Mouse (Mus musculus) hindbrain, embryonic 10.5 days (tissue): ENCODE measurements at regions not wholly inside any gene's neighbourhood (a gene's known extent, or its start where the extent isn't known, plus 50 kb on each side); places are given as distances from the start of the nearest gene placed in this dataset.

ENCODE experiments used
- DNase-seq: peaks from one replicate; pipeline ENCODE4 v3.0.0-alpha.2; 2017; ENCODE audit warnings: low spot score
- H3K27ac ChIP-seq: fragments of 300-500 bp; sonication (generic); 2 replicates; pipeline ENCODE4 v1.5.1; 2016; ENCODE audit warnings: mild to moderate bottlenecking, moderate library complexity
- H3K27me3 ChIP-seq: fragments of 300-500 bp; sonication (generic); 2 replicates; pipeline ENCODE4 v1.6.1; 2016; ENCODE audit warnings: mild to moderate bottlenecking; ENCODE audit not compliant: poor library complexity, insufficient read depth, severe bottlenecking
- H3K36me3 ChIP-seq: fragments of 300-500 bp; sonication (generic); 2 replicates; pipeline ENCODE4 v1.6.1; 2016; ENCODE audit warnings: mild to moderate bottlenecking, moderate library complexity
- H3K4me1 ChIP-seq: fragments of 300-500 bp; sonication (generic); replicated peaks from 2 replicates; pipeline ENCODE4 v1.6.1; 2016; ENCODE audit warnings: mild to moderate bottlenecking
- H3K4me3 ChIP-seq: fragments of 300-500 bp; sonication (generic); 2 replicates; pipeline ENCODE4 v1.5.1; 2016; ENCODE audit warnings: mild to moderate bottlenecking, moderate library complexity
- H3K9me3 ChIP-seq: fragments of 300-500 bp; sonication (generic); 2 replicates; pipeline ENCODE4 v1.6.1; 2016; ENCODE audit warnings: mild to moderate bottlenecking, moderate library complexity
- WGBS: fragments of 180-500 bp; shearing (Covaris S2); methylation state at CpG from one replicate; pipeline ENCODE4 v1.1.7; 2016; 5-methylcytosine and 5-hydroxymethylcytosine counted together

DNA sequence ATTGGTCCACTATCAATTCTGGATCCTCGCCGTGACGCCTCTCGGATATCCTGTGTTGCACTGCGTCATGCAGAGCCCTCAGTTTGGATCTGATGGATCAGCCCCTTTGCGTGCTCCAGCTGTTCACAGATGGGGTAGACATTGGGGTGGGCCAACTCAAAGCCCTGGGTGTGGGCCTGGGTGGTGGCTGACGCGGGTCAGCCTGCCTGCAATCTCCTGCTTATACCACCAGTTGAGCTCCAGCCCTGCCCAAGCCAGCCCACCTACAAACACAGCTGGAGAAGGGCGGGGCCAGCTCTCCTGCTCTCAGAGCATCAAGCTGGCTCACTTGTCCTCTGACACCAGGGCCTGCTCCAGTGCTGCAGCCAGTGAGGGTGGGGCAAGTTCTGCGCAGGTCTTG lies 73.1 kb downstream of the Rps15a start:
- Histone ChIP-seq H3K27ac (no peak overlapping the region), H3K4me3 (no peak overlapping the region), H3K9me3 (no peaks in the 10 kb centered on the region), H3K27me3 (no peaks in the 10 kb centered on the region), H3K4me1 (peaks cover 6% of the 10 kb centered on the region; the same call in 1 of the 2 replicates), H3K36me3 (no peaks in the 10 kb centered on the region)
- WGBS = 66% methylated on average over 10 of the region's 10 CpGs
- no peak for DNase-seq

DNA sequence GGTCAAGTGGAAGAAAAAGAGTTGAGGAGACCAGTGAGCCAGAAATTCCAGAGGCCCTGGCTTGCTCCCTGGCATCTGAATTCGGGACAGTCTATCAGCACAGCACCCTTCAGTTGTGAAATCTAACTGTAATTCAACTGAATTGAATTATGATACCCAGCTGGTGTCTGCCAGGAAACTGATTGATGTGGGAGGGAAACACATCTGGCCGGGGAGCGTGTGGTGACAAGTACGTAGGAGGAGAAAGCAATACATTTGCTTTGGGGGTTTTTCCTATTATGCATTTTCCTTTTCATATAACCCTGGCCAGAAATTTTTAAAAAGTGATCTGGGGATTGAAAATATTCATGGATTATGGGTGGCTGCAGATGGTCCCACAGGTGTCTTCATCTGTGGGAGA lies 76.1 kb downstream of the Rps15a start:
- Histone ChIP-seq H3K9me3 (no peaks in the 10 kb centered on the region), H3K27ac (no peak overlapping the region), H3K27me3 (no peaks in the 10 kb centered on the region), H3K36me3 (no peaks in the 10 kb centered on the region), H3K4me3 (no peak overlapping the region), H3K4me1 (peaks cover 6% of the 10 kb centered on the region; the same call in 1 of the 2 replicates)
- 87% methylated on average over 4 of the region's 4 CpGs for WGBS
- no peak for DNase-seq

DNA sequence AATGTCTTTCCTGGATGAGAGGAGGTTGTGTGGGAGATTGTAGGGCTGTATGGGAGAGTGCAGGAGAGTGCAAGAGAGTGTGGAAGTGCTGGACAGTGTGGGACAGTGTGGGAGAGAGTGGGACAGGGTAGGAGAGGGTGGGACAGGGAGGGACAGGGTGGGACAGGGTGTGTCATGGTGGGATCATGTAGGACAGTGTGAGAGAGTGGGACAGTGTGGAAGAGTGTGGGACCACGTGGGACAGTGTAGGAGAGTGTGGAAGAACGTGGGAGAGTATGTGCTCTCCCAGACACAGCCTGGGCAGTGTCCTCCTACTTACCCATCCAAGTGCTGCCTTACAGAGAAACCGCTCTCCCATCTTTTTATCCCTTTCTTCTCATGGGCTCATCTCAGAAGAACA lies 78.9 kb downstream of the Rps15a start:
- no peak overlapping the region for H3K4me3 ChIP-seq
- H3K36me3 ChIP-seq = no peaks in the 10 kb centered on the region
- no peak overlapping the region for H3K27ac ChIP-seq
- WGBS = 62% methylated on average over 3 of the region's 3 CpGs
- no peaks in the 10 kb centered on the region for H3K27me3 ChIP-seq
- DNase-seq = no peak
- no peaks in the 10 kb centered on the region for H3K9me3 ChIP-seq
- H3K4me1 ChIP-seq = no peaks in the 10 kb centered on the region

DNA sequence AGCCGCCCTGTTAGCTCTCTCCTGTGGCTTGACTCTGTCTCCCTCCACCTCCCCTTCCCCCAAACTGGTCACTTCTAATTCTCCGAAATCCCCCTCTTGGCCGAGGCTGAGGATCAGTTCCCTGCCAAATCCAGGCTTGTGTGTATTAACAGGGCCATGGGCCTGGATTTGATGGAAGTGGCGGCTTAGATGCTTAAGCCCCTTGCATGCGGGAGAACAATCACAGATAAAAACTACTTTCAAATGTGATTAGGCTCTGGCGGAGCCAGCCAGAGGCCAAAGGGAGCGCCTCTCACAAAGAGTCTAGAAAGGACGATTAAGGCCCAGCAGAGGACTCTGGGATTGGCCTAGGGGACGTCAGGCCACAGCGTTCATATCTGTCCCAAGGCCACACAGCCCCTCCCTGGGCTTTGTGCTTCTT lies 89.9 kb downstream of the Rps15a start:
- WGBS = 23% methylated on average over 10 of the region's 10 CpGs
- no peaks in the 10 kb centered on the region for H3K9me3 ChIP-seq
- peak; percentile 3 for DNase-seq
- H3K27me3 ChIP-seq = no peaks in the 10 kb centered on the region
- H3K4me1 ChIP-seq = peaks cover 12% of the 10 kb centered on the region
- peak overlapping the region; percentile 67 for H3K27ac ChIP-seq
- H3K4me3 ChIP-seq = no peak overlapping the region
- H3K36me3 ChIP-seq = no peaks in the 10 kb centered on the region

DNA sequence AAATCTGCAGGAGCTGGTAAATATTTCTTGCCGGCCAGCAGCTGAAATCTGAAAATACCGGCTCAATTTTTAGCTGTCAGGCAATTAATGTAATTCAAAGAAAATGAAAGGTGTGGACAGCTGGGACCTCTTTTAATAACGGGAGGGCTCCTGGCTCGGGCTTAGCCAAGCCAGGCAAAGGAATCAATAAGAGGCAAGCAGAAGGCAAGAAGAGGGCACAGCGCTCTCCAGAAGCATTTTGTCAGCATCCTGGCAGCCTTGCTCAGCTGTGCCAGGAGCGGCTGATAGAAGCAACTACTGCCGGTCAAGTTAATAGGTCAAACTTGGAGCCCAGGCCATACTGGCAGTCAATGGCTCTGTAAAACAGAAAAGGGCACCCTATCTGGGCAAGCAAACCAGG lies 111.4 kb downstream of the Rps15a start:
- Histone ChIP-seq H3K4me3 (no peak overlapping the region), H3K36me3 (no peaks in the 10 kb centered on the region), H3K27me3 (no peaks in the 10 kb centered on the region), H3K4me1 (no peaks in the 10 kb centered on the region), H3K27ac (no peak overlapping the region), H3K9me3 (no peaks in the 10 kb centered on the region)
- 85% methylated on average over 7 of the region's 7 CpGs for WGBS
- no peak for DNase-seq

DNA sequence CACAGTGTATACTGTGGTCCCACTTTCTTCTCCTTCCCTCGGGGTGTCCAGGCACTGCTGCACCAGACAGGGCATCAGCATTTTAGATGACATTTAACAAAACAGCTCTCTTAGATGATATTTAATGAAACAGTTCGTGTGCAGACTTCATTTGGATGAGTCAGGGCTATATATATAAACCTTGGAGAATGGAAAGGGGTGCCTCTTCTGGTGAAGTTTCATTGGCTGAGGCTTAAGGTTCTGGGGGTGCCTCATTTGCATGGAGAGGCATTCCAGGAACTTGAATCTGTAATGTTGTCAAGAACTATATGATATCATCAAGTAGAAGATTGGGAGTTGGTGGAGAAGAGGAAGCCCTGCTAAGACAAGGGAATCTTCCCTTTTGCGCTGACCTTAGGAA lies 114.1 kb downstream of the Rps15a start:
- Histone ChIP-seq H3K4me1 (no peaks in the 10 kb centered on the region), H3K27me3 (no peaks in the 10 kb centered on the region), H3K27ac (no peak overlapping the region), H3K36me3 (no peaks in the 10 kb centered on the region), H3K9me3 (no peaks in the 10 kb centered on the region), H3K4me3 (no peak overlapping the region)
- 73% methylated on average over 3 of the region's 3 CpGs for WGBS
- DNase-seq = no peak

DNA sequence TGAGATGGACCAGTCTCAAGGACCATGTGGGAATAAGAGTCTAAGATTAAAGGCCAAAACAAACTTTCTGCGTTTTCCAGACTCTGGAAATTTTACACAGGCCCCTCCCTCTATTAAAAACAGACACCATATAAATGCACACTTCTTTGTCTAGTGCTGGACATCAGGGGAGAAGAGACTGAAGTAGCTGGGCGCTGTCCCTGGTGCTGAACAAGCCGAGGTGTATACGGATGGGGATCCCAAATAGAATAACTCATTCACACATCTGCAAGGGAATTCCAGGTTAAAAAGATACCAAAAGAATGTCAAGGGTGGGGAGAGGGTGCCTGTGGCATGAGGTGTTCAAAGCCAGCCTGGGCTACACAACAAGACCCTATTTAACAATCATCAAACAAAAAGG lies 114.9 kb downstream of the Rps15a start:
- H3K27me3 ChIP-seq = no peaks in the 10 kb centered on the region
- H3K27ac ChIP-seq = no peak overlapping the region
- no peaks in the 10 kb centered on the region for H3K9me3 ChIP-seq
- WGBS = 4% methylated on average over 4 of the region's 4 CpGs
- no peak overlapping the region for H3K4me3 ChIP-seq
- H3K36me3 ChIP-seq = no peaks in the 10 kb centered on the region
- H3K4me1 ChIP-seq = no peaks in the 10 kb centered on the region
- peak; percentile 56 for DNase-seq

DNA sequence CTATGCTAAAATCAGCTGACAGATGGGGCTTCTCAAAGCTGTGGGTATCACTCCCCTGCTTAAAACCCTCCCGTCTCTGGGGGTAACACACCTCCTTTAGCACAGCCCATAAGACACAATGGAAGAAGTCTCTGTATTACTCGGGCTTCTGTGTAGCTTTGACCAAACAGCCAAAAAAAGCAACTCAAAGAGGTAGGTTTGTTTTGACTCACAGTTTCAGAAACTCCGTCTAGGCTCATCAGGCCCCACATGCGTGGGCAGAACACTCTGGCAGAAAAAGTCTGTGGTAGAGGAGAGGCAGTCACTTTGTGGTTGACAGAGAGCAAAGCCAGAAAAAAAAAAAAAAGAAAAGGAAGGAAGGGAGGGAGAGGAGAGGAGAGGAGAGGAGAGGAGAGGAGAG lies 133.8 kb downstream of the Rps15a start:
- WGBS = 87% methylated on average over 4 of the region's 4 CpGs
- no peaks in the 10 kb centered on the region for H3K9me3 ChIP-seq
- DNase-seq = no peak
- H3K27ac ChIP-seq = no peak overlapping the region
- no peaks in the 10 kb centered on the region for H3K27me3 ChIP-seq
- H3K4me3 ChIP-seq = no peak overlapping the region
- no peaks in the 10 kb centered on the region for H3K4me1 ChIP-seq
- H3K36me3 ChIP-seq = no peaks in the 10 kb centered on the region

DNA sequence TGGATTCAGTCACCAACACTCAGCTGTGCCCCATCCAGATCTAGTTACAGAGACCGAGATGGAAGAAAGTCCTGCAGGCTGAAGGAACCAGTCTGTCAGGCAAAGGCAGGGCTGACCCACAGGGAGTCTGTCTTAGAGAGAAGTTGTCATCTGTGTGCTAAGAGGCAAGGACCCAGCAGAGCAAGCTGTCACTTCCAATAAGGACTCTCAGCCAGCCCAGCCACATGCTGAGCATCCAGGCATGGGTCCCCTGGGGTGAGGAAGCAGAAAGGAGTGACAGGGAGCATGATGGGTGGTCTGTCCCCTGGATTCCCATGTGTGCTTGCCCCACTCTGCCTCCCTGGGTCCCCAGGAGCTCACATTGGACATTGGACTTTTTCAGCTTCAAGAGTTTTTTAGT lies 144.8 kb downstream of the Rps15a start:
- H3K4me1 ChIP-seq = no peaks in the 10 kb centered on the region
- no peak overlapping the region for H3K27ac ChIP-seq
- no peaks in the 10 kb centered on the region for H3K36me3 ChIP-seq
- no peak overlapping the region for H3K4me3 ChIP-seq
- DNase-seq = no peak
- no peaks in the 10 kb centered on the region for H3K9me3 ChIP-seq
- 22% methylated on average over 1 of the region's 1 CpGs for WGBS
- no peaks in the 10 kb centered on the region for H3K27me3 ChIP-seq

DNA sequence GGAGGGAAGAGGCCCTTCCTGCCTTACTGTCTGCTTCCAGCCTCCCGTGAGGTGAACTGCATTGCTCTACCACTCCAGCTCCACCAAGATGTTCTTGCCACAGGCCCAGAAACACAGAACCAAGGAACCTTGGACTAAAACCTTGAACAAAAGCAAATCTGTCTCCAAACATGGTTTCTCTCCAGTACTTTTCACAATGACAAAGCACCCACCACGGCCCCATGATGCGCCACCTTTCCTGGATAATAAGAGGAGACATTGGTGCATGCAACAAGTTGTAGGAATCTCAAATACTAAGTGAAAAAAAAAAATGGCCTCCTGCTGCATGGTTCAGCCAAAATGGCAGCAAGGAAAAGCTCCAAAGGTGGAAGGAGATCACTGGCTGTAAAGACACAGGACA lies 172.6 kb downstream of the Rps15a start:
- DNase-seq = no peak
- Histone ChIP-seq H3K4me3 (no peak overlapping the region), H3K36me3 (no peaks in the 10 kb centered on the region), H3K27ac (no peak overlapping the region), H3K4me1 (no peaks in the 10 kb centered on the region; the same call in 1 of the 2 replicates), H3K9me3 (no peaks in the 10 kb centered on the region), H3K27me3 (no peaks in the 10 kb centered on the region)
- WGBS = 93% methylated on average over 3 of the region's 3 CpGs

DNA sequence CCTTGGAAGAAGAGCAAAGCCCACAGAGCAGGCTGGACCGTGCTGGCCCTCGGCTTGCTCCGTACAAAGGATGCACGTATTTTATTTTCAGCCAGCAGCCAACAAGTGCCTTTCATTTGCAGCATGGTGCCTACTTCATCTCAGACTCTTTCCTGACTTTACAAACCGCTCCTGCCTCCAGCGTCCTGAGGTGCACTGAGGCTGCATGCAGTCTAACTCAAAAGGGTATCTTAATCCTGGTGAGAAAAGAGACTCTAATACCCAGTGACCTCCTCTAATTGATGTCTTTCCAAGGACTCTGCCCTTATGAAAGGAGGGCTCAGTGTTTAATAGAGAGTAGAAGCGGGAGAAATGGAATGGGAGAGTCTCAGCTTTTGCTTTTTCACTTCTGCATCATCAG lies 176.4 kb downstream of the Rps15a start:
- H3K27ac ChIP-seq = no peak overlapping the region
- 73% methylated on average over 7 of the region's 7 CpGs for WGBS

DNA sequence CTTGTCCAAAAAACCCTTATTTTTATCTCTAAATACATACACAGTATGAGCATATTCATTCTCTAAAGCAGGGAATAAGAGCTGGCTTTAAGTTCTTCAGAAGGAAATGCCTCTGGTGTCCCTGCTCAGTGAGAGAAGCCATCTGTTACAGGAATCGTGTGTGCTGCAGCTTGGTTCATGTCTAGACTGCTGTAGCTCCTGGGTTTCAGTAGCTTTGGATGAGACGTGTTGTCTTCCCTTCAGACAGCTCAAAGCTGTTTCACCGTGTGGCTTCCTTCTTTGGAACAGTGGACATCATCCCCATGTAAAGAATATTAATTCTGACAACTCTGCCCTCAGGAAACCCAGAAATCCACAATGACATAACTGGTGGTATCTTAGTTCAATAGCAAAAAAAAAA lies 181.1 kb downstream of the Rps15a start:
- H3K4me1 ChIP-seq = no peaks in the 10 kb centered on the region
- no peak for DNase-seq
- H3K27me3 ChIP-seq = no peaks in the 10 kb centered on the region
- no peak overlapping the region for H3K27ac ChIP-seq
- WGBS = 80% methylated on average over 3 of the region's 3 CpGs
- H3K4me3 ChIP-seq = no peak overlapping the region
- H3K9me3 ChIP-seq = no peaks in the 10 kb centered on the region
- no peaks in the 10 kb centered on the region for H3K36me3 ChIP-seq

More for the DNA sequence above, 176.4 kb downstream of the Rps15a start:
- no peaks in the 10 kb centered on the region for H3K27me3 ChIP-seq
- H3K4me1 ChIP-seq = no peaks in the 10 kb centered on the region
- H3K9me3 ChIP-seq = no peaks in the 10 kb centered on the region
- H3K36me3 ChIP-seq = no peaks in the 10 kb centered on the region
- no peak overlapping the region for H3K4me3 ChIP-seq
- no peak for DNase-seq

DNA sequence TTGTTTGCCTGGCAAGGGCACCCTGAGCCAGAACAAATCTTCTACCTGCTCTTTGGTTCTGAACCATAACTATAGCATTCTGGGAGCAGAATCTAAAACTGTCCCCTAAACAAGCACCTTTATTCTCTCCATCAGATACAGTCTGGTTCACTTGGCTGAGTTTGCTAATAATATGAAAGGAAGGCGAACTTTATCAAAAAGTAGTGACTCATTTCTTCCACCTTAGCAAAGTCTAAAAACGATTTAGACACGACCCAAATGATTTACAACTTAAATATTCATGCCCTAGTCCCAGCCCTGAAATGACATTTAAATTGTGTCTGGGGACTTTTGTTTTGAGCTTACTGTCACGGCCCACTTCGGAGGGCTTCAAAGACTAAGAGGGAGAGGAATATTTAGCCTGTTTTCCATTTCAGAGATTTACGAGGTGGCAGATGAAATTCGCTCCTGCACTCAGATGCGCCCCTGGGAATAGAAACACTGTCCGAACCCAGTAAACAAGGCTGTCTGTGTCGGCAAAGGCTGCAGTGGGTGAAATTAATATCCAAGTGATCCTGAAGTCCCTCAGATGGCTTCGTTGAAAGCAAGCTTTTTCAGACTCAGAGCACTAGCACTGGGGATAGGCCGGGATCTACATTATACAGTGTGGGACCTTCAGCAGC lies 184.6 kb downstream of the Rps15a start:
- 83% methylated on average over 12 of the region's 12 CpGs for WGBS
- Histone ChIP-seq H3K27ac (no peak overlapping the region), H3K9me3 (no peaks in the 10 kb centered on the region), H3K4me3 (no peak overlapping the region), H3K36me3 (no peaks in the 10 kb centered on the region), H3K4me1 (no peaks in the 10 kb centered on the region), H3K27me3 (no peaks in the 10 kb centered on the region)
- no peak for DNase-seq

DNA sequence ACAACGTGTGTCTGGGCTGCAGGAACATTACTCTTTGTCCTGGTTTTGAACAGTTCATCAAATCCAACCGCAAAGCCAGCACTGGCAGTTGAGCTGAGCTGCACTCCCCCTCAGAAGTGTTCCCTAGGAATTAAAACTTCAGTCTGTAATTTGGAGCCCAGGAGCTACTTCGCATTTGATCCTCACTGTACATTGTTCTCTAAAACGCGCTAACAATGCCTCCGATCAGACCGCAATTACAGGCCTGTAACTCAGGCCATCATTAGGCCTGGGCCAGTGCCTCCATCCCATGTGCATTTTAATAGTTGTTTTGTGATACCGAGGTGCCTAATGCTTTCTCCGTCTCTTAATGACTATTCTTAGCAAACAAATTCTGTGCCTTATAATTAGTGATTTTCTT lies 185.6 kb downstream of the Rps15a start:
- Histone ChIP-seq H3K27me3 (no peaks in the 10 kb centered on the region), H3K4me3 (no peak overlapping the region), H3K36me3 (no peaks in the 10 kb centered on the region), H3K4me1 (no peaks in the 10 kb centered on the region), H3K9me3 (no peaks in the 10 kb centered on the region), H3K27ac (no peak overlapping the region)
- 88% methylated on average over 9 of the region's 9 CpGs for WGBS
- no peak for DNase-seq
